Mouse (Mus musculus): ENCODE data around the gene Fgf2. TPM values are rescaled to one million over a fixed set of nuclear protein-coding genes. Genes with fewer than 3 reads are reported as not detected.
A peak's percentile ranks its signal among the peaks of the same experiment; 100 is the strongest.

Gene Fgf2
- polyA plus RNA-seq, 1 experiment from 2014 or later = 0.31 TPM

GRCm38 (mm10) chr3:37396930-37397608 is 48.9 kb downstream of the Fgf2 start:
- Histone ChIP-seq H3K9me3 (ENCODE audit: control insufficient read depth, low read length) (no peaks in the 10 kb centered on the region), H3K4me2 (ENCODE audit: low read depth) (no peak overlapping the region), H3K27ac (ENCODE audit: low read depth, low read length) (no peak overlapping the region), H3K4me3 (ENCODE audit: low read depth, low read length) (no peak overlapping the region), H3K27me3 (ENCODE audit: control insufficient read depth, insufficient read depth, low read length) (no peaks in the 10 kb centered on the region), H3K9ac (ENCODE audit: low read length) (no peak overlapping the region), H3K36me3 (ENCODE audit: control insufficient read depth, insufficient read depth, low read length) (no peaks in the 10 kb centered on the region), H3K4me1 (ENCODE audit: control insufficient read depth, insufficient read depth, low read length) (no peaks in the 10 kb centered on the region)
- ATAC-seq (ENCODE audit: insufficient read depth, low FRiP score, low TSS enrichment) = no peak
- 88% methylated on average over 5 of the region's 5 CpGs for WGBS
- no peak for DNase-seq (ENCODE audit: low spot score)

DNA sequence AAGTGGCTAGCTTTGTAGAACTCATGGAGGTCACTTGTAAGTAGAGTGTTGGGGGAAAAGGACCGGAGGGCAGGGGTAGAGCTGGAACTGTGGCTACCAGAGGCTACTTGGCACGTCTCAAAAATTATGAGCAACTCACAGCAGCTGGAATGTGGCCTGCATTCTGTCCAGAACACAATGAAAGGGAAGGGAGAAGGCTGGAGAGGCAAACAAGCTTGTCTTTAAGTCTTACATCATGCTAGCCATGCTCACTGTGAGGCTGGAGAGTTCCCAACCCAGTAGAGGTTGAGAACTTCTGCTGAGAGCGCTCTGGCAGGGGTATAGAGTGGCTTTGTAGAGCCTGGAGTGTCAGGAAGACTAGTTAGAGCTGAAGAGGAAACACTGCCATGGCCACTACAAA is 49.5 kb downstream of the Fgf2 start:
- no peaks in the 10 kb centered on the region for H3K36me3 ChIP-seq (ENCODE audit: control insufficient read depth, insufficient read depth, low read length)
- H3K27ac ChIP-seq (ENCODE audit: low read depth, low read length) = no peak overlapping the region
- no peak overlapping the region for H3K9ac ChIP-seq (ENCODE audit: low read length)
- no peaks in the 10 kb centered on the region for H3K27me3 ChIP-seq (ENCODE audit: control insufficient read depth, insufficient read depth, low read length)
- H3K4me3 ChIP-seq (ENCODE audit: low read depth, low read length) = no peak overlapping the region
- 84% methylated on average over 3 of the region's 3 CpGs for WGBS
- ATAC-seq (ENCODE audit: insufficient read depth, low FRiP score, low TSS enrichment) (no peak), DNase-seq (ENCODE audit: low spot score) (no peak)
- H3K4me2 ChIP-seq (ENCODE audit: low read depth) = no peak overlapping the region
- H3K9me3 ChIP-seq (ENCODE audit: control insufficient read depth, low read length) = no peaks in the 10 kb centered on the region
- H3K4me1 ChIP-seq (ENCODE audit: control insufficient read depth, insufficient read depth, low read length) = no peaks in the 10 kb centered on the region

GRCm38 (mm10) chr3:37398661-37399395 is 50.7 kb downstream of the Fgf2 start:
- Histone ChIP-seq H3K36me3 (ENCODE audit: control insufficient read depth, insufficient read depth, low read length) (no peaks in the 10 kb centered on the region), H3K4me2 (ENCODE audit: low read depth) (no peak overlapping the region), H3K4me3 (ENCODE audit: low read depth, low read length) (no peak overlapping the region), H3K27me3 (ENCODE audit: control insufficient read depth, insufficient read depth, low read length) (no peaks in the 10 kb centered on the region), H3K27ac (ENCODE audit: low read depth, low read length) (no peak overlapping the region), H3K4me1 (ENCODE audit: control insufficient read depth, insufficient read depth, low read length) (no peaks in the 10 kb centered on the region), H3K9ac (ENCODE audit: low read length) (no peak overlapping the region), H3K9me3 (ENCODE audit: control insufficient read depth, low read length) (no peaks in the 10 kb centered on the region)
- DNase-seq (ENCODE audit: low spot score) (no peak), ATAC-seq (ENCODE audit: insufficient read depth, low FRiP score, low TSS enrichment) (no peak)
- WGBS = 94% methylated on average over 7 of the region's 7 CpGs

GRCm38 (mm10) chr3:37401729-37402610 is 53.8 kb downstream of the Fgf2 start:
- no peaks in the 10 kb centered on the region for H3K36me3 ChIP-seq (ENCODE audit: control insufficient read depth, insufficient read depth, low read length)
- no peaks in the 10 kb centered on the region for H3K4me1 ChIP-seq (ENCODE audit: control insufficient read depth, insufficient read depth, low read length)
- no peak overlapping the region for H3K4me2 ChIP-seq (ENCODE audit: low read depth)
- H3K9ac ChIP-seq (ENCODE audit: low read length) = no peak overlapping the region
- 80% methylated on average over 11 of the region's 11 CpGs for WGBS
- no peak overlapping the region for H3K4me3 ChIP-seq (ENCODE audit: low read depth, low read length)
- H3K9me3 ChIP-seq (ENCODE audit: control insufficient read depth, low read length) = no peaks in the 10 kb centered on the region
- no peaks in the 10 kb centered on the region for H3K27me3 ChIP-seq (ENCODE audit: control insufficient read depth, insufficient read depth, low read length)
- ATAC-seq (ENCODE audit: insufficient read depth, low FRiP score, low TSS enrichment) (no peak), DNase-seq (ENCODE audit: low spot score) (no peak)
- H3K27ac ChIP-seq (ENCODE audit: low read depth, low read length) = no peak overlapping the region

GRCm38 (mm10) chr3:37407598-37407997 is 59.5 kb downstream of the Fgf2 start:
- H3K4me2 ChIP-seq (ENCODE audit: low read depth) = no peak overlapping the region
- DNase-seq (ENCODE audit: low spot score) (no peak), ATAC-seq (ENCODE audit: insufficient read depth, low FRiP score, low TSS enrichment) (no peak)
- no peaks in the 10 kb centered on the region for H3K9me3 ChIP-seq (ENCODE audit: control insufficient read depth, low read length)
- no peaks in the 10 kb centered on the region for H3K27me3 ChIP-seq (ENCODE audit: control insufficient read depth, insufficient read depth, low read length)
- H3K4me1 ChIP-seq (ENCODE audit: control insufficient read depth, insufficient read depth, low read length) = no peaks in the 10 kb centered on the region
- no peak overlapping the region for H3K27ac ChIP-seq (ENCODE audit: low read depth, low read length)
- no peak overlapping the region for H3K9ac ChIP-seq (ENCODE audit: low read length)
- H3K36me3 ChIP-seq (ENCODE audit: control insufficient read depth, insufficient read depth, low read length) = no peaks in the 10 kb centered on the region
- no peak overlapping the region for H3K4me3 ChIP-seq (ENCODE audit: low read depth, low read length)

- Histone ChIP-seq H3K4me2 (ENCODE audit: low read depth) (no peak overlapping the region), H3K9me3 (ENCODE audit: control insufficient read depth, low read length) (no peaks in the 10 kb centered on the region), H3K4me1 (ENCODE audit: control insufficient read depth, insufficient read depth, low read length) (no peaks in the 10 kb centered on the region), H3K27me3 (ENCODE audit: control insufficient read depth, insufficient read depth, low read length) (no peaks in the 10 kb centered on the region), H3K9ac (ENCODE audit: low read length) (no peak overlapping the region), H3K36me3 (ENCODE audit: control insufficient read depth, insufficient read depth, low read length) (no peaks in the 10 kb centered on the region), H3K27ac (ENCODE audit: low read depth, low read length) (no peak overlapping the region), H3K4me3 (ENCODE audit: low read depth, low read length) (no peak overlapping the region)
- whole genome bisulfite sequencing = 92% methylated on average over 3 of the region's 3 CpGs
- DNase-seq (ENCODE audit: low spot score) (no peak), ATAC-seq (ENCODE audit: insufficient read depth, low FRiP score, low TSS enrichment) (no peak)
Measured at GRCm38 (mm10) chr3:37413446-37413845, 65.3 kb downstream of the Fgf2 start.

- Histone ChIP-seq H3K9me3 (ENCODE audit: control insufficient read depth, low read length) (no peaks in the 10 kb centered on the region), H3K4me3 (ENCODE audit: low read depth, low read length) (no peak overlapping the region), H3K27ac (ENCODE audit: low read depth, low read length) (no peak overlapping the region), H3K36me3 (ENCODE audit: control insufficient read depth, insufficient read depth, low read length) (no peaks in the 10 kb centered on the region), H3K27me3 (ENCODE audit: control insufficient read depth, insufficient read depth, low read length) (no peaks in the 10 kb centered on the region), H3K9ac (ENCODE audit: low read length) (no peak overlapping the region), H3K4me2 (ENCODE audit: low read depth) (no peak overlapping the region), H3K4me1 (ENCODE audit: control insufficient read depth, insufficient read depth, low read length) (no peaks in the 10 kb centered on the region)
- no peak for ATAC-seq (ENCODE audit: insufficient read depth, low FRiP score, low TSS enrichment)
- DNase-seq (ENCODE audit: low spot score) = peak; percentile 79
- WGBS = 55% methylated on average over 14 of the region's 14 CpGs
Measured at GRCm38 (mm10) chr3:37414413-37414960, 66.3 kb downstream of the Fgf2 start.

GRCm38 (mm10) chr3:37418341-37418740 is 70.2 kb downstream of the Fgf2 start:
- WGBS = 81% methylated on average over 5 of the region's 5 CpGs
- peak overlapping the region; percentile 76 for H3K4me2 ChIP-seq (ENCODE audit: low read depth)
- H3K27me3 ChIP-seq (ENCODE audit: control insufficient read depth, insufficient read depth, low read length) = no peaks in the 10 kb centered on the region
- peak overlapping the region; percentile 91 for H3K4me3 ChIP-seq (ENCODE audit: low read depth, low read length)
- no peak overlapping the region for H3K9ac ChIP-seq (ENCODE audit: low read length)
- no peaks in the 10 kb centered on the region for H3K9me3 ChIP-seq (ENCODE audit: control insufficient read depth, low read length)
- no peak for DNase-seq (ENCODE audit: low spot score)
- ATAC-seq (ENCODE audit: insufficient read depth, low FRiP score, low TSS enrichment) = no peak
- peaks cover 7% of the 10 kb centered on the region for H3K4me1 ChIP-seq (ENCODE audit: control insufficient read depth, insufficient read depth, low read length)
- no peaks in the 10 kb centered on the region for H3K36me3 ChIP-seq (ENCODE audit: control insufficient read depth, insufficient read depth, low read length)
- no peak overlapping the region; the same call in 1 of the 2 replicates for H3K27ac ChIP-seq (ENCODE audit: low read depth, low read length)
